Mouse (Mus musculus): ENCODE measurements at regions not wholly inside any gene's neighbourhood (a gene's known extent, or its start where the extent isn't known, plus 50 kb on each side); places are given as distances from the start of the nearest gene placed in this dataset.

- DNase-seq: no peak
These were observed 104.6 kb downstream of the Ngf start for GRCm38 (mm10) chr3:102574320-102574719.

- DNase-seq: no peak
These were observed 107.2 kb downstream of the Ngf start for GRCm38 (mm10) chr3:102576896-102577295.

GRCm38 (mm10) chr3:102581830-102582229 is 112.1 kb downstream of the Ngf start:
- DNase-seq: no peak

- no peak for DNase-seq
These were observed 115.4 kb downstream of the Ngf start for GRCm38 (mm10) chr3:102585136-102585535.

GRCm38 (mm10) chr3:102586221-102586620 is 116.5 kb downstream of the Ngf start:
- no peak for DNase-seq

- DNase-seq: no peak
These were observed 122.3 kb downstream of the Ngf start for GRCm38 (mm10) chr3:102592041-102592440.

- DNase-seq: no peak
These were observed 127.3 kb downstream of the Ngf start for GRCm38 (mm10) chr3:102596944-102597551.

GRCm38 (mm10) chr3:102599061-102599460 is 129.3 kb downstream of the Ngf start:
- no peak for DNase-seq

GRCm38 (mm10) chr3:102602766-102603165 is 131.6 kb upstream of the Tspan2 start:
- no peak for DNase-seq

- no peak for DNase-seq
These were observed 129.0 kb upstream of the Tspan2 start for GRCm38 (mm10) chr3:102605284-102605683.

GRCm38 (mm10) chr3:102610970-102611369 is 123.4 kb upstream of the Tspan2 start:
- DNase-seq: no peak

- no peak for DNase-seq
These were observed 122.6 kb upstream of the Tspan2 start for GRCm38 (mm10) chr3:102611398-102612366.

- DNase-seq: no peak
These were observed 114.5 kb upstream of the Tspan2 start for GRCm38 (mm10) chr3:102619666-102620377.

GRCm38 (mm10) chr3:102636076-102636475 is 98.3 kb upstream of the Tspan2 start:
- no peak for DNase-seq

GRCm38 (mm10) chr3:102636674-102637073 is 97.7 kb upstream of the Tspan2 start:
- DNase-seq: no peak

- DNase-seq: peak; percentile 77
These were observed 89.9 kb upstream of the Tspan2 start for GRCm38 (mm10) chr3:102644276-102644940.

GRCm38 (mm10) chr3:102648450-102648849 is 85.9 kb upstream of the Tspan2 start:
- no peak for DNase-seq

GRCm38 (mm10) chr3:102654962-102655361 is 79.4 kb upstream of the Tspan2 start:
- DNase-seq: no peak

GRCm38 (mm10) chr3:102657116-102657515 is 77.2 kb upstream of the Tspan2 start:
- DNase-seq: no peak

- no peak for DNase-seq
These were observed 76.7 kb upstream of the Tspan2 start for GRCm38 (mm10) chr3:102657531-102658060.

GRCm38 (mm10) chr3:102659352-102659751 is 75.0 kb upstream of the Tspan2 start:
- DNase-seq: no peak

- no peak for DNase-seq
These were observed 73.0 kb upstream of the Tspan2 start for GRCm38 (mm10) chr3:102661296-102661695.

GRCm38 (mm10) chr3:102663711-102664110 is 70.6 kb upstream of the Tspan2 start:
- DNase-seq: no peak

Data from layer of hippocampus, adult 9-11 months (tissue).